Mouse (Mus musculus) forebrain, postnatal 0 days (tissue): ENCODE measurements at regions not wholly inside any gene's neighbourhood (a gene's known extent, or its start where the extent isn't known, plus 50 kb on each side); places are given as distances from the start of the nearest gene placed in this dataset.

Source experiments
- ATAC-seq: fragments of 200-750 bp; cut with Nextera tagmentation; 2 replicates; pipeline ENCODE4 v1.8.0; 2017; ENCODE audit warnings: mild to moderate bottlenecking, moderate library complexity
- DNase-seq: peaks from one replicate; pipeline ENCODE4 v3.0.0-alpha.2; 2015
- H3K27ac ChIP-seq: fragments of 300-500 bp; sonication (generic); 2 replicates; pipeline ENCODE4 v1.5.1; 2014; ENCODE audit warnings: low read depth, mild to moderate bottlenecking, antibody characterized with exemption, low read length, moderate library complexity, mixed read lengths
- H3K27me3 ChIP-seq: fragments of 300-500 bp; sonication (generic); 2 replicates; pipeline ENCODE4 v1.6.1; 2014; ENCODE audit warnings: mild to moderate bottlenecking, low read length, mixed read lengths; ENCODE audit not compliant: insufficient read depth
- H3K36me3 ChIP-seq: fragments of 300-500 bp; sonication (generic); 2 replicates; pipeline ENCODE4 v1.6.1; 2014; ENCODE audit warnings: mild to moderate bottlenecking, moderate library complexity; ENCODE audit not compliant: insufficient read depth
- H3K4me1 ChIP-seq: fragments of 300-500 bp; sonication (generic); 2 replicates; pipeline ENCODE4 v1.6.1; 2014; ENCODE audit warnings: antibody characterized with exemption; ENCODE audit not compliant: insufficient read depth
- H3K4me2 ChIP-seq: fragments of 300-500 bp; sonication (generic); 2 replicates; pipeline ENCODE4 v1.6.1; 2014; ENCODE audit warnings: low read depth, mild to moderate bottlenecking, moderate library complexity
- H3K4me3 ChIP-seq: fragments of 300-500 bp; sonication (generic); 2 replicates; pipeline ENCODE4 v1.5.1; 2014; ENCODE audit warnings: low read depth, low read length, mixed read lengths
- H3K9ac ChIP-seq: fragments of 300-500 bp; sonication (generic); 2 replicates; pipeline ENCODE4 v1.6.1; 2014; ENCODE audit warnings: mild to moderate bottlenecking
- H3K9me3 ChIP-seq: fragments of 300-500 bp; sonication (generic); 2 replicates; pipeline ENCODE4 v1.6.1; 2016; ENCODE audit warnings: low read length
- CTCF ChIP-seq: sonication (generic); IDR thresholded peaks from 2 replicates; pipeline ENCODE4 v1.5.1; 2016; ENCODE audit warnings: antibody characterized with exemption, control low read depth, low read depth
- WGBS: fragments of 180-500 bp; shearing (Covaris S2); extraction: QIAGEN DNeasy Blood & Tissue Kit; methylation state at CpG from one replicate; pipeline ENCODE4 v1.1.7; 2014; 5-methylcytosine and 5-hydroxymethylcytosine counted together

GRCm38 (mm10) chr8:11107021-11107420, 98.8 kb upstream of the Irs2 start:
- Histone ChIP-seq H3K27me3 (no peaks in the 10 kb centered on the region), H3K27ac (no peak overlapping the region), H3K4me2 (no peak overlapping the region), H3K4me3 (no peak overlapping the region), H3K9ac (no peak overlapping the region), H3K4me1 (no peaks in the 10 kb centered on the region), H3K36me3 (no peaks in the 10 kb centered on the region), H3K9me3 (no peaks in the 10 kb centered on the region)
- ATAC-seq: no peak
- DNase-seq: no peak
- 89% methylated on average over 5 of the region's 5 CpGs for WGBS
- no peak for TF ChIP-seq CTCF

GRCm38 (mm10) chr8:11103745-11104607, 95.7 kb upstream of the Irs2 start:
- TF ChIP-seq CTCF: no peak
- ATAC-seq: no peak
- Histone ChIP-seq H3K27me3 (no peaks in the 10 kb centered on the region), H3K9ac (no peak overlapping the region), H3K4me2 (no peak overlapping the region), H3K27ac (no peak overlapping the region), H3K36me3 (no peaks in the 10 kb centered on the region), H3K9me3 (no peaks in the 10 kb centered on the region), H3K4me1 (no peaks in the 10 kb centered on the region), H3K4me3 (no peak overlapping the region)
- WGBS: 62% methylated on average over 10 of the region's 10 CpGs
- DNase-seq: no peak

- H3K4me2 ChIP-seq: no peak overlapping the region
- H3K36me3 ChIP-seq: no peaks in the 10 kb centered on the region
- no peak overlapping the region for H3K9ac ChIP-seq
- no peak overlapping the region for H3K27ac ChIP-seq
- no peaks in the 10 kb centered on the region for H3K9me3 ChIP-seq
- no peak overlapping the region for H3K4me3 ChIP-seq
- DNase-seq (no peak), ATAC-seq (no peak)
- H3K4me1 ChIP-seq: no peaks in the 10 kb centered on the region
- no peak for TF ChIP-seq CTCF
- H3K27me3 ChIP-seq: no peaks in the 10 kb centered on the region
- WGBS: 93% methylated on average over 3 of the region's 3 CpGs
These were observed 92.1 kb upstream of the Irs2 start for GRCm38 (mm10) chr8:11100310-11100709.

- no peak for DNase-seq
- no peak for ATAC-seq
- no peak for TF ChIP-seq CTCF
- Histone ChIP-seq H3K9ac (no peak overlapping the region), H3K9me3 (no peaks in the 10 kb centered on the region), H3K27me3 (no peaks in the 10 kb centered on the region), H3K27ac (no peak overlapping the region), H3K4me1 (no peaks in the 10 kb centered on the region), H3K4me3 (no peak overlapping the region), H3K4me2 (no peak overlapping the region), H3K36me3 (no peaks in the 10 kb centered on the region)
- 68% methylated on average over 3 of the region's 3 CpGs for WGBS
These were observed 91.3 kb upstream of the Irs2 start for GRCm38 (mm10) chr8:11099591-11099855.

GRCm38 (mm10) chr8:11098790-11099590, 90.7 kb upstream of the Irs2 start:
- Histone ChIP-seq H3K4me1 (no peaks in the 10 kb centered on the region), H3K27me3 (no peaks in the 10 kb centered on the region), H3K4me3 (no peak overlapping the region), H3K36me3 (no peaks in the 10 kb centered on the region), H3K27ac (no peak overlapping the region), H3K9me3 (no peaks in the 10 kb centered on the region), H3K4me2 (no peak overlapping the region), H3K9ac (no peak overlapping the region)
- TF ChIP-seq CTCF: no peak
- WGBS: 84% methylated on average over 11 of the region's 11 CpGs
- DNase-seq (no peak), ATAC-seq (no peak)

- Histone ChIP-seq H3K27ac (no peak overlapping the region), H3K36me3 (no peaks in the 10 kb centered on the region), H3K4me3 (no peak overlapping the region), H3K9me3 (no peaks in the 10 kb centered on the region), H3K4me1 (no peaks in the 10 kb centered on the region), H3K27me3 (no peaks in the 10 kb centered on the region), H3K9ac (no peak overlapping the region), H3K4me2 (no peak overlapping the region)
- 73% methylated on average over 10 of the region's 10 CpGs for WGBS
- no peak for ATAC-seq
- TF ChIP-seq CTCF: no peak
- DNase-seq: no peak
These were observed 90.0 kb upstream of the Irs2 start for GRCm38 (mm10) chr8:11098228-11098778.

- ATAC-seq (no peak), DNase-seq (no peak)
- Histone ChIP-seq H3K4me3 (no peak overlapping the region), H3K4me2 (no peak overlapping the region), H3K36me3 (no peaks in the 10 kb centered on the region), H3K4me1 (no peaks in the 10 kb centered on the region), H3K9me3 (no peaks in the 10 kb centered on the region), H3K9ac (no peak overlapping the region), H3K27me3 (no peaks in the 10 kb centered on the region), H3K27ac (no peak overlapping the region)
- no peak for TF ChIP-seq CTCF
- WGBS: 65% methylated on average over 3 of the region's 3 CpGs
These were observed 89.6 kb upstream of the Irs2 start for GRCm38 (mm10) chr8:11097813-11098212.
